Mouse (Mus musculus) layer of hippocampus, postnatal 10 days (tissue): ENCODE measurements around the gene Rex1bd. TPM values are rescaled to one million over a fixed set of nuclear protein-coding genes. Genes with fewer than 3 reads are reported as not detected.

Experiments
- DNase-seq, 2 experiments: peaks; one replicate each; pipeline ENCODE4 v3.0.0; 2021; ENCODE audit warnings: low spot score in 2 of 2
- long read RNA-seq: library from polyadenylated mRNA; stranded (forward); transcript quantifications from one replicate; pipeline ENCODE4 v2.0.0, GENCODE M21; 2023
- total RNA-seq, 2 experiments: library from RNA; stranded (reverse); gene quantifications; 2 replicates each; pipeline ENCODE4 v1.2.3; 2021

Rex1bd gene
- 100 to 1,000 TPM in 1 of 2 experiments, 10 to 100 TPM in 1; 97.8 to 106 TPM for total RNA-seq
- long read RNA-seq, transcript Rex1bd-204 (4 exons, 632 nt): minor isoform, 14 of 181 reads
- long read RNA-seq, transcript Rex1bd-205 (4 exons, 725 nt): minor isoform, 6 of 181 reads
- long read RNA-seq, transcript Rex1bd-207 (3 exons, 542 nt): major isoform, 84 of 181 reads
- long read RNA-seq, transcript Rex1bd-201 (5 exons, 671 nt): minor isoform, 57 of 181 reads
- long read RNA-seq, partial matches to known transcripts: 8 of 181 reads
- long read RNA-seq, other reads (novel, unspliced or antisense): 11 of 181 reads

- peak; percentile 95 to 98 for DNase-seq
These were observed at the start of gene Rex1bd for GRCm38 (mm10) chr8:70506328-70507026. Gene Rex1bd, minus strand, starts transcription at chr8:70506752.

GRCm38 (mm10) chr8:70555079-70555747 lies 48.7 kb upstream of the Rex1bd start:
- DNase-seq: no peak

- DNase-seq: peak in 1 of 2 experiments; percentile 32
These were observed 47.2 kb upstream of the Rex1bd start for GRCm38 (mm10) chr8:70553740-70554139.

GRCm38 (mm10) chr8:70552836-70553235 lies 46.3 kb upstream of the Rex1bd start:
- no peak for DNase-seq

- no peak for DNase-seq
These were observed 45.1 kb upstream of the Rex1bd start for GRCm38 (mm10) chr8:70551558-70552161.

- DNase-seq: no peak
These were observed 43.0 kb upstream of the Rex1bd start for GRCm38 (mm10) chr8:70549412-70550184.

- DNase-seq: no peak
These were observed 41.2 kb upstream of the Rex1bd start for GRCm38 (mm10) chr8:70547762-70548161.

- DNase-seq: no peak
These were observed 39.9 kb upstream of the Rex1bd start for GRCm38 (mm10) chr8:70546412-70546811.

GRCm38 (mm10) chr8:70544200-70544687 lies 37.7 kb upstream of the Rex1bd start:
- DNase-seq: no peak

- DNase-seq: no peak
These were observed 34.5 kb upstream of the Rex1bd start for GRCm38 (mm10) chr8:70541081-70541480.

- no peak for DNase-seq
These were observed 34.0 kb upstream of the Rex1bd start for GRCm38 (mm10) chr8:70540507-70541071.

GRCm38 (mm10) chr8:70540013-70540506 lies 33.5 kb upstream of the Rex1bd start:
- DNase-seq: no peak

GRCm38 (mm10) chr8:70539077-70539813 lies 32.7 kb upstream of the Rex1bd start, which contains the start of gene Ell:
Gene Ell, plus strand, starts transcription at chr8:70539457.
- peak; percentile 99 to 100 for DNase-seq

- DNase-seq: peak; percentile 100
These were observed 32.1 kb upstream of the Rex1bd start for GRCm38 (mm10) chr8:70538633-70539076.

GRCm38 (mm10) chr8:70538024-70538579 lies 31.6 kb upstream of the Rex1bd start:
- DNase-seq: peak; percentile 38 to 54

- DNase-seq: no peak
These were observed 29.1 kb upstream of the Rex1bd start for GRCm38 (mm10) chr8:70535701-70536100.

- DNase-seq: no peak
These were observed 28.7 kb upstream of the Rex1bd start for GRCm38 (mm10) chr8:70535221-70535620.

- no peak for DNase-seq
These were observed 27.7 kb upstream of the Rex1bd start for GRCm38 (mm10) chr8:70534281-70534680.

GRCm38 (mm10) chr8:70530314-70530713 lies 23.8 kb upstream of the Rex1bd start:
- no peak for DNase-seq
